Comparison of ENCODE assay signal across 7 mouse cellular contexts in the genomic region with DNA sequence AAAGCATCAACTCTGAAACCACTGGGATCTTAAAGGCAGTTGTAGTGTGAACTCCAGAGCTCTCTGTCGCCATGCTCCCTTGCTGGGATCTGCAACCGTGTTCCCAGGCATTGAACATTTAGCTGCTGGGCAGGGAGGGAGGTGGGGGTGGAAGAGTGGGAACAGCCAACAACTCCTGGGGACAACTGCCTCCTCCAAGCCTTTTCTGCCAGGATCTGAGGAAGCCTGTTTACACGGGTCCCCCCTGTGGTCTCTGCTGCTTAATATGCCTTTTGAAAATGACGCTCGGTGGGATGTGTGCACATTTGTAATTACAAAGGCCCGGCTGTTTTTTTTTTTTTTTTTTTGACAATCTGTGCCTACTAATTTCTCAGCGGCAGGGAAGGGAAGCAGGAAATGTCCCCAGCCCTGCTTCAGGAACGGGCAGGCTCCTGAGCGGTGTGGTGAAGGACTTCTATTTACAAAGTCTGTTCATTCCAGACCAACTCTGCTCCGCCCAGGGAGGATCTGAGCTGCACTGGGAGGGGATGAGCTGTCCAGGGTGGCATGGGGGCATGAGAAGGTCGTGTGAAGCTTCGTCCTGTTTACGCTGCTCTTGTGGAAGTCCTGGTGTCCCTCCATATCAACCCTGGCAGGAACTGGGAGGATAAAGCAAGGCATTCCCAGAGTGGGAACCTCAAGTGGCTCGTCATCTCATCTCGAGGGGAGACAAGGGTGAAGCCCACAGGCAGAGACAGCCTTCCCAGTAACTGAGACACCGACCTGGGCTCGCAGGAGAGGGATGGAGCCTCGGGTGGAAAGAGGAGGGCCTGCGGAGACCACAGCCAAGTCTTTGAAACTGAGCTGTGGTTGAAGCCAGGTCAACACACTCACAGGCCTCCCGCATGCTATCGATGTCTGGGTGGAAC.
DNase-seq lines count a peak whose midpoint lies in the region; ATAC-seq and TF ChIP-seq lines count a peak whose summit lies in the region.

No protein-coding gene starts in this region.

- no peak for DNase-seq in lung, embryonic 14.5 days
- no peak for DNase-seq in lung, adult 2 months
- DNase-seq in right cerebral cortex, postnatal 25 days: peak; percentile 36
- no peak for DNase-seq in thymus, postnatal 4 days
- no peak for DNase-seq in gastrocnemius, adult 18-20 months (ENCODE audit: low spot score)

- H3K4me3 ChIP-seq in lung, embryonic 14.5 days (ENCODE audit: low read depth, low read length): no peak overlapping the region
- no peak overlapping the region for H3K4me3 ChIP-seq in lung, adult 2 months (replicated peaks; ENCODE audit: extremely low read depth, low read depth, low read length)
- no peak overlapping the region for H3K4me3 ChIP-seq in forebrain, embryonic 16.5 days (replicated peaks; ENCODE audit: low read length)
- H3K4me3 ChIP-seq in limb, embryonic 15.5 days: no peak overlapping the region

- H3K4me2 ChIP-seq in lung, embryonic 14.5 days: peak overlapping the region; percentile 35
- 0 out of 2 replicates have a peak overlapping the region, but pooled peaks have one; percentile 1 for H3K4me2 ChIP-seq in forebrain, embryonic 16.5 days (ENCODE audit: low read length)
- H3K4me2 ChIP-seq in limb, embryonic 15.5 days: no peak overlapping the region

- no peak for TF ChIP-seq CTCF in lung, embryonic 14.5 days (IDR thresholded peaks at IDR 0.05; ENCODE audit: low read depth)
- TF ChIP-seq CTCF in lung, adult 2 months (IDR thresholded peaks at IDR 0.05; ENCODE audit: insufficient read depth, low read length): no peak

- TF ChIP-seq POLR2A in lung, adult 2 months (IDR thresholded peaks at IDR 0.05; ENCODE audit: borderline replicate concordance, extremely low read depth, low read depth, low read length): no peak

- no peak overlapping the region for H3K27ac ChIP-seq in lung, embryonic 14.5 days (ENCODE audit: low read depth)
- peak overlapping the region; percentile 72 for H3K27ac ChIP-seq in forebrain, embryonic 16.5 days (ENCODE audit: low read length)
- peak overlapping the region; percentile 77 for H3K27ac ChIP-seq in limb, embryonic 15.5 days

- no peak overlapping the region for H3K9ac ChIP-seq in lung, embryonic 14.5 days
- no peak overlapping the region for H3K9ac ChIP-seq in forebrain, embryonic 16.5 days (replicated peaks; ENCODE audit: low read depth, low read length)
- no peak overlapping the region for H3K9ac ChIP-seq in limb, embryonic 15.5 days

- H3K27me3 ChIP-seq in lung, embryonic 14.5 days (ENCODE audit: insufficient read depth, low read length): no peaks in the 10 kb centered on the region
- H3K27me3 ChIP-seq in forebrain, embryonic 16.5 days (replicated peaks; ENCODE audit: control insufficient read depth, insufficient read depth, low read length): no peaks in the 10 kb centered on the region
- H3K27me3 ChIP-seq in limb, embryonic 15.5 days: no peaks in the 10 kb centered on the region

- peaks cover 6% of the 10 kb centered on the region; the same call in 1 of the 2 replicates for H3K9me3 ChIP-seq in lung, embryonic 14.5 days (ENCODE audit: low read depth, low read length)
- peaks cover 4% of the 10 kb centered on the region; the same call in 1 of the 2 replicates for H3K9me3 ChIP-seq in forebrain, embryonic 16.5 days (ENCODE audit: control insufficient read depth, low read length)
- no peaks in the 10 kb centered on the region for H3K9me3 ChIP-seq in limb, embryonic 15.5 days

- H3K4me1 ChIP-seq in lung, embryonic 14.5 days (ENCODE audit: insufficient read depth): 0 out of 2 replicates have a peak, but pooled peaks cover 8% of the 10 kb centered on the region
- H3K4me1 ChIP-seq in lung, adult 2 months (ENCODE audit: control insufficient read depth, insufficient read depth, low read length): no peaks in the 10 kb centered on the region
- H3K4me1 ChIP-seq in forebrain, embryonic 16.5 days (replicated peaks; ENCODE audit: control insufficient read depth, insufficient read depth, low read length): peaks cover 38% of the 10 kb centered on the region
- H3K4me1 ChIP-seq in limb, embryonic 15.5 days: peaks cover 48% of the 10 kb centered on the region

- no peak; the same call in 1 of the 2 replicates for ATAC-seq in lung, embryonic 14.5 days (ENCODE audit: insufficient read depth)
- ATAC-seq in forebrain, embryonic 16.5 days: peak; percentile 71
- peak; percentile 22; the same call in 1 of the 2 replicates for ATAC-seq in limb, embryonic 15.5 days (ENCODE audit: insufficient number of reproducible peaks, low FRiP score, low TSS enrichment, low read depth)

- 23% methylated on average over 21 of the region's 21 CpGs for WGBS in lung, embryonic 14.5 days
- WGBS in lung, adult 2 months: 33% methylated on average over 21 of the region's 21 CpGs
- 30% methylated on average over 21 of the region's 21 CpGs for WGBS in forebrain, embryonic 16.5 days
- WGBS in limb, embryonic 15.5 days: 35% methylated on average over 21 of the region's 21 CpGs

- no peaks in the 10 kb centered on the region for H3K36me3 ChIP-seq in lung, embryonic 14.5 days (ENCODE audit: insufficient read depth)
- H3K36me3 ChIP-seq in forebrain, embryonic 16.5 days (ENCODE audit: control insufficient read depth, insufficient read depth): no peaks in the 10 kb centered on the region
- no peaks in the 10 kb centered on the region for H3K36me3 ChIP-seq in limb, embryonic 15.5 days
